Mouse (Mus musculus) embryonic facial prominence, embryonic 11.5 days (tissue): ENCODE measurements around the gene Grin3a. TPM values are rescaled to one million over a fixed set of nuclear protein-coding genes. Genes with fewer than 3 reads are reported as not detected.

ENCODE experiments used
- ATAC-seq: fragments of 200-750 bp; cut with Nextera tagmentation; replicated peaks from 2 replicates; pipeline ENCODE4 v1.8.0; 2017; ENCODE audit warnings: low read depth; ENCODE audit not compliant: insufficient number of reproducible peaks, low FRiP score, low TSS enrichment
- DNase-seq: peaks from one replicate; pipeline ENCODE4 v3.0.0-alpha.2; 2015; ENCODE audit warnings: low spot score
- H3K27ac ChIP-seq: fragments of 300-500 bp; sonication (generic); replicated peaks from 2 replicates; pipeline ENCODE4 v1.5.1; 2014; ENCODE audit warnings: mild to moderate bottlenecking, low read depth, low read length, control low read depth
- H3K27me3 ChIP-seq: fragments of 300-500 bp; sonication (generic); 2 replicates; pipeline ENCODE4 v1.6.1; 2014; ENCODE audit warnings: mild to moderate bottlenecking, low read length, moderate library complexity, mixed read lengths; ENCODE audit not compliant: control insufficient read depth, insufficient read depth
- H3K36me3 ChIP-seq: fragments of 300-500 bp; sonication (generic); replicated peaks from 2 replicates; pipeline ENCODE4 v1.6.1; 2014; ENCODE audit warnings: low read depth, mild to moderate bottlenecking, low read length, moderate library complexity, mixed read lengths; ENCODE audit not compliant: control insufficient read depth, insufficient read depth
- H3K4me1 ChIP-seq: fragments of 300-500 bp; sonication (generic); 2 replicates; pipeline ENCODE4 v1.6.1; 2014; ENCODE audit warnings: low read length, mixed read lengths; ENCODE audit not compliant: control insufficient read depth, insufficient read depth
- H3K4me2 ChIP-seq: fragments of 300-500 bp; sonication (generic); 2 replicates; pipeline ENCODE4 v1.6.1; 2014; ENCODE audit warnings: low read depth, mild to moderate bottlenecking, control low read depth, low read length, moderate library complexity
- H3K4me3 ChIP-seq: fragments of 300-500 bp; sonication (generic); 2 replicates; pipeline ENCODE4 v1.5.1; 2014; ENCODE audit warnings: low read depth, low read length, control low read depth
- H3K9ac ChIP-seq: fragments of 300-500 bp; sonication (generic); replicated peaks from 2 replicates; pipeline ENCODE4 v1.6.1; 2014; ENCODE audit warnings: mild to moderate bottlenecking, control low read depth, low read length
- H3K9me3 ChIP-seq: fragments of 300-500 bp; sonication (generic); replicated peaks from 2 replicates; pipeline ENCODE4 v1.6.1; 2016; ENCODE audit warnings: mild to moderate bottlenecking, low read length, inconsistent platforms, mixed read lengths; ENCODE audit not compliant: control insufficient read depth
- WGBS: fragments of 180-500 bp; shearing (Covaris S2); extraction: QIAGEN DNeasy Blood & Tissue Kit; methylation state at CpG from one replicate; pipeline ENCODE4 v1.1.7; 2014; 5-methylcytosine and 5-hydroxymethylcytosine counted together
- polyA plus RNA-seq: library from polyadenylated mRNA; unstranded; fragments of >200 nt; fragmentation: Nextera tagmentation; extraction: Ambion mirVana; gene quantifications from 2 replicates; pipeline ENCODE4 v1.2.1, GENCODE M21; 2014

Gene Grin3a
- polyA plus RNA-seq, result 1.1 and 1.6 TPM in 2 replicates

DNA sequence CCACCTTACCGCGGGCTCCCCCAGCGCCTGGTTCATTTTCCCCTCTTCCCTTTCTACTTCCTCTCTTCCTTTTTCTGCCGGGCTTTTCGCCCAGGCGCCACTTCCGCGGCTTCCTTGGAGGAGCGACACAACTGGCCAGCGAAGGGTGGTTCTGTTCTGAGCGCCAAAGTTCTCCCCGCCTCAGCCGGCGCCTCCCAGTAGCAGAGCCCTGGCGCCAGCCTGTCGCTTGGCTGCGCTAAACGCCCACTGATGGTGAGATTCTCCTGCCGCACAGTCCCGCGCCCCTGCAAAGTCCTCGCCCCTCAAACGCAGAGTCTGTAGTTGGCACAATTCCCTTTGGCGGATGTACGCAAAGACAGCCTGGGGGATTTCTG lies at the start of gene Grin3a:
TSS of gene Grin3a (minus strand) at position 133 of the 374 bp plus-strand sequence.
- ATAC-seq, result peak; percentile 90
- H3K27me3 ChIP-seq, result peaks cover 23% of the 10 kb centered on the region
- peak within 1 kb of the TSS; percentile 93 for H3K4me2 ChIP-seq
- under 1% methylated on average over 24 of the region's 25 CpGs for WGBS
- no peaks in the 10 kb centered on the region for H3K36me3 ChIP-seq
- no peaks in the 10 kb centered on the region; the same call in none of the 2 replicates for H3K4me1 ChIP-seq
- DNase-seq, result peak; percentile 77
- H3K9me3 ChIP-seq, result no peaks in the 10 kb centered on the region
- peak within 1 kb of the TSS; percentile 51 for H3K4me3 ChIP-seq
- H3K27ac ChIP-seq, result no peak within 1 kb of the TSS
- H3K9ac ChIP-seq, result peak within 1 kb of the TSS; percentile 35

DNA sequence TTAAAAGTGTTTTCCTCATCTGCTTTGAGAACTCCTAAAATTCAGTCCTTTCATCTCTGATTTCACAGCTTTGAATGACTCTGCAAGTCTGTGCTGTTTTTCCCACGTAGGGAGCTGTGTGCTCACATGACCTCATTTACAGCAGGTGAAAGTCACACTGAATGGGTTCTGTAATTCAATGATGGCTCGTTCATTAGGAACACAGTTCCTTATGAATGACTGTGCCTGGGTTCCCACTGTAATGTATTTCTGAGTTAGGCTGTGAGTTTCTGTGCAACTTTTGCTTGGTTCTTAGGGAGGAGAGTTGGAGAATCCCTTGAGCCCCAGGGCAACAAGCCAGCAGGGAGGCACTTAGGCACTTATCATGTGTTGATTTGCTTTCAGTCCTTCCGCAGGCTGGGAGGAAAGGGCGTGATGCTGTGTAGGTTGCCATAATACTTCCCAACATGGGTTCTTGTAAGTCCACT lies 46.3 kb upstream of the Grin3a start:
- Histone ChIP-seq H3K36me3 (no peaks in the 10 kb centered on the region), H3K4me2 (no peak overlapping the region), H3K9ac (no peak overlapping the region), H3K4me3 (no peak overlapping the region), H3K27ac (no peak overlapping the region), H3K4me1 (no peaks in the 10 kb centered on the region), H3K27me3 (no peaks in the 10 kb centered on the region), H3K9me3 (no peaks in the 10 kb centered on the region)
- ATAC-seq (no peak), DNase-seq (no peak)
- WGBS, result 26% methylated on average over 4 of the region's 4 CpGs

DNA sequence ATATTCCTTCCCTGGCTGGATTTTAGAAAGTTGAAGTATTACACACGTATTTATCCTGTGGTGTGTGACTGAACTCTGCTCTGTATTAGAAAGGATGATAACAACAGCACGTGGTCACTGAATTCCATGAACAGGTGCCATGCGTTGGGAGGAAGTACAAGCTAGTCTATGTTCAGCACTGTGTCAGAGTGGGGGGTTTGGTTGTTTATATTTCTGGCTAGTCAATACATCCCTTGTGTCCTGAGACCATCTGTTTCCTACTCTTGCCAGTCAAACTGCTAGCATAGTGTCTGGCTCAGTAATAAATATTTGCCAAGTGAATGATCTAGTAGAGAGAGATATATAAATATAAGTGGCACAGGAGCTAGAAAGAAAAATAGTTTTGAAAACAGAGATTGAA lies 31.5 kb upstream of the Grin3a start:
- H3K27ac ChIP-seq, result no peak overlapping the region
- H3K9ac ChIP-seq, result no peak overlapping the region
- no peak for DNase-seq

DNA sequence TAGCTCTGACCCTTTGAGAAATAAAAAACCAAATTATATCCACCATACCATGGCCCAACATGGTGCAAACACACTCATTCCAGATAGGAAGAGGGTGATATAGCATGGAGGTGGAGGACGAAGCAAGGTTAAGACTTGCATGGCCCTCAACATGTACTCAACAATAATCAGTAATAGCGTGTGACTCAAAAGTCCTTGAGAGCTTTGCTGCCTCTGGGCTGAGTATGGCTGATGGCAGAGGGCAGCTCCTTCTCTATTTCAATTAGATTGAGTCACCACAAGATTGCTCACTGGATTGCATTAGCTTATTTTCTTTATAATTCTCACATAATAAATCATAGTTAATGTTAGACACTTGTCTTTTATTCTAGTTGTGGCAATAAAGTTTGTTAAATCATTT lies 15.1 kb upstream of the Grin3a start:
- Histone ChIP-seq H3K9ac (no peak overlapping the region), H3K4me3 (no peak overlapping the region), H3K4me1 (no peaks in the 10 kb centered on the region), H3K9me3 (no peaks in the 10 kb centered on the region), H3K4me2 (no peak overlapping the region), H3K27ac (no peak overlapping the region), H3K27me3 (no peaks in the 10 kb centered on the region), H3K36me3 (no peaks in the 10 kb centered on the region)
- 90% methylated on average over 2 of the region's 2 CpGs for WGBS
- no peak for ATAC-seq
- DNase-seq, result no peak

More for the DNA sequence above, 31.5 kb upstream of the Grin3a start:
- no peaks in the 10 kb centered on the region for H3K4me1 ChIP-seq
- no peaks in the 10 kb centered on the region for H3K36me3 ChIP-seq
- 63% methylated on average over 3 of the region's 3 CpGs for WGBS
- H3K9me3 ChIP-seq, result no peaks in the 10 kb centered on the region
- H3K27me3 ChIP-seq, result no peaks in the 10 kb centered on the region
- H3K4me2 ChIP-seq, result no peak overlapping the region
- no peak overlapping the region for H3K4me3 ChIP-seq
- ATAC-seq, result no peak

DNA sequence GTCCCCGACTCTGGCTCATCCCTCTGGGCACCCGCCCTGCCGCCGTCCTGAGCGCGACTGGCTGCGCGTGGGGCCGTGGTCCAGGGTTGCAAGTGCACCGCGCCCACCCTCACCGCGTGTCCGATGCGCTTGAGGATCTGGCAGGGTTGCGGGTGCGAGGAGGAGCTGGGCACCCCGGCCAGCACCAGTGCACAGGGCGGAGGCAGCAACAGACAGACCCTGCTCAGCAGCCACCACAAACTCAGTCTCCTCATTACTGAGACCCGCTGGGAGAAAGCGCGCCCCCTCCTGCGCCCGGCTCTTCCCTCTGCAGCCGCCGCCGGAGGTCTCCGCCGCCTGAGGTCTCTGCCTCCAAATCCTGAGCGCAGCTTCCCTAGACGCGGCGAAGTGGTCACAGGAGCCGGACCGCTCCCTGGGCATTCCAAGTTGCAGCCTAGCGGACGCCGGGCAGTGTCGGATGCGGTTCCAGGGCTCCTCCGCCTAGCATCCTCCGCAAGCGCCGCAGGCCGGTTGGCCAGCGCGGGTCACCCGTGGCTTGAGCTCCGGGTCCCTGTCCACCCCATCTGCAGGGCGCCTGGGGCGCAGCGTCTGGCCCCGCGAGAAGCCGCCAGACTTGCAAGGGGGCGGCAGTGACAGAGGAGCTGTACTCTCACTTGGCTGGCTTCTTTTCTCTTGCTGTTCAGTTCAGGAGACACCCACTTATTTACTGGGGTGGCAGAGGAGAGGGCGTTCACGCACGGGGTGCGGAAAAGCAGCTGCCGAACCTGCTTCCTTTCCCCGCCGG lies 524 bp downstream of the Grin3a start:
- peak overlapping the region; percentile 35 for H3K9ac ChIP-seq
- H3K4me2 ChIP-seq, result peak overlapping the region; percentile 93
- H3K27me3 ChIP-seq, result peaks cover 23% of the 10 kb centered on the region
- no peaks in the 10 kb centered on the region for H3K9me3 ChIP-seq
- H3K4me1 ChIP-seq, result no peaks in the 10 kb centered on the region; the same call in none of the 2 replicates
- WGBS, result under 1% methylated on average over 63 of the region's 63 CpGs
- no peaks in the 10 kb centered on the region for H3K36me3 ChIP-seq
- ATAC-seq (peak; percentile 40), DNase-seq (peak; percentile 39)
- H3K4me3 ChIP-seq, result peak overlapping the region; percentile 51
- no peak overlapping the region for H3K27ac ChIP-seq

DNA sequence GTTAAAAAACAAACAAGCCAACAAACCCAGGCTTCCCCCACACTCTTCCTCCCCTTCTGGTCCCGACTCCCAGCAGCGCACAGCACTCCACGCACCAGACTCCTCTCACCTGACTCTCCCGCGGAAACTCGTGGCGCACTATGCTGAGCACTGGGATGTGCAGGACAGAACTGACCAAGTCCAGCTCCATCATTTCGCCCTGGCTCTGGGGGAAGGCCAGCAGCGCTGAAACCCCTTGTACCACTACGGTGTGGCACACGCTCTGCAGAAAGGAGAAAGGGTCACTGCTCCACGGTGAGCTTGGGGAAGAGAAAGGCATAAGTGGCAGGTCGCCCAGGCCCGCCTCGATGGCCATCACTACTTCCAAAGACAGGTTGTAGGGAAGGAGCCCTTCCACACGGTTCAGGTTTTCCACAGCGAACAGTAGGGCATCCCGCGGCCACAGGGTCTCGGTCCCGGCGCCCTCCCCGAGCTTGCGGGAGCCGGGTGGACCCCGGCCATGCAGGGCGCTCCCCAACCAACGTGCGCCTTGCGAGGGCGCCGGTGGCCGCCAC lies 1.2 kb downstream of the Grin3a start:
- peak overlapping the region; percentile 93 for H3K4me2 ChIP-seq
- no peak for DNase-seq
- no peaks in the 10 kb centered on the region; the same call in none of the 2 replicates for H3K4me1 ChIP-seq
- 4% methylated on average over 33 of the region's 33 CpGs for WGBS
- peaks cover 23% of the 10 kb centered on the region for H3K27me3 ChIP-seq
- peak; percentile 60 for ATAC-seq
- H3K36me3 ChIP-seq, result no peaks in the 10 kb centered on the region
- no peaks in the 10 kb centered on the region for H3K9me3 ChIP-seq
- H3K9ac ChIP-seq, result peak overlapping the region; percentile 22
- H3K4me3 ChIP-seq, result peak overlapping the region; percentile 51
- H3K27ac ChIP-seq, result no peak overlapping the region

DNA sequence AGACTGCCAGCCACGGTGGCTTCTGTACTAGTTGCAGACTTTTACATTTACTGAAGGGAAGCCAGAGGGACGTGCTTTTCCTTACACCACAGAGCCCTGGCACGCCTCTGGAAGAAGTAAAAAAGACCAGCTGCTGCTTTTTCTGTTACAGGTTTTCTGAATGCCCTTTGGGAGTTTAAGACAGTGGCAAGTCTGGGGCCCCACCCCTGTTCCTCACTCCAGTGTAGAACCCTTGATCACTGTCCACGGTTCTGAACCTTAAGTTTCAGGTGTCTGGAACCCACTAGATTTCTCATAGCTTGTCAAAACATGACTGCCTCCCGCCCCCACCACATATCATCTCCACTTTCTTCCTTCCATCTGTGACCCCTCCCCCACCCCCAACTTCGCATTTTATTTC lies 1.8 kb downstream of the Grin3a start:
- 18% methylated on average over 6 of the region's 6 CpGs for WGBS
- DNase-seq, result peak; percentile 64
- no peak overlapping the region for H3K4me2 ChIP-seq
- H3K9me3 ChIP-seq, result no peaks in the 10 kb centered on the region
- no peak for ATAC-seq
- H3K4me1 ChIP-seq, result no peaks in the 10 kb centered on the region; the same call in none of the 2 replicates
- no peak overlapping the region for H3K27ac ChIP-seq
- H3K27me3 ChIP-seq, result peaks cover 23% of the 10 kb centered on the region
- no peak overlapping the region for H3K9ac ChIP-seq
- no peaks in the 10 kb centered on the region for H3K36me3 ChIP-seq
- H3K4me3 ChIP-seq, result no peak overlapping the region

DNA sequence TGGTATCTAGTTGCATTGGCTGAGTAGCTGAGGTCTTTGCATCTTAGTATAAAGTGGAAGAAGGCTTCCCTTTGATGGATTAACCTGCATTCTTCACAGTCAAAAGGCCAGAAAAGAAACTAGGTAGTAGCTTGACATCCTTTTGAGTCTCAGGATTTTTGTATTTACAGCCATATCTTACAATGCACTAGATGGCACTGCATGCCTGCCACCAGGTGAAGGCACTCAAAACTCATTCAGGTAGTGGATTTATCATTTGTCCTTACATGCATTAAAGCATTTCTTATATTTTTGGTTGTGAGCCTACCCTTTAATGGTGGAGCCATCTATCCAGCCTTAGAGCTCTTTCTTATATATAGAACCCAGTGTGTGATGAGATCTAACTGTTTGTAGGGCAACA lies 13.5 kb downstream of the Grin3a start:
- Histone ChIP-seq H3K9me3 (no peaks in the 10 kb centered on the region), H3K27me3 (no peaks in the 10 kb centered on the region), H3K36me3 (no peaks in the 10 kb centered on the region), H3K4me1 (no peaks in the 10 kb centered on the region), H3K4me3 (no peak overlapping the region), H3K4me2 (no peak overlapping the region), H3K9ac (no peak overlapping the region), H3K27ac (no peak overlapping the region)
- ATAC-seq (no peak), DNase-seq (no peak)
